ENCODE assay signal across 8 mouse cellular contexts in genomic region chr7:145110657-145111251, GRCm38 (mm10).
DNase-seq lines count a peak whose midpoint lies in the region; ATAC-seq and TF ChIP-seq lines count a peak whose summit lies in the region.

No protein-coding gene starts in this region.

- no peaks in the 10 kb centered on the region for H3K36me3 ChIP-seq in E14TG2a.4 (ENCODE audit: insufficient read depth, low read length)
- no peaks in the 10 kb centered on the region for H3K36me3 ChIP-seq in forebrain, postnatal 0 days (ENCODE audit: insufficient read depth)
- H3K36me3 ChIP-seq in hindbrain, embryonic 15.5 days, result no peaks in the 10 kb centered on the region
- no peaks in the 10 kb centered on the region for H3K36me3 ChIP-seq in liver, adult 2 months (ENCODE audit: control insufficient read depth, insufficient read depth, low read length)

- ATAC-seq in forebrain, postnatal 0 days, result no peak
- ATAC-seq in hindbrain, embryonic 15.5 days (ENCODE audit: low FRiP score, low read depth), result no peak

- H3K9ac ChIP-seq in forebrain, postnatal 0 days, result no peak overlapping the region
- H3K9ac ChIP-seq in hindbrain, embryonic 15.5 days, result no peak overlapping the region
- H3K9ac ChIP-seq in liver, adult 2 months (ENCODE audit: low read depth, low read length), result peak overlapping the region; percentile 55

- peaks cover 2% of the 10 kb centered on the region; the same call in 1 of the 2 replicates for H3K27me3 ChIP-seq in E14TG2a.4 (ENCODE audit: insufficient read depth, low read length)
- no peaks in the 10 kb centered on the region for H3K27me3 ChIP-seq in forebrain, postnatal 0 days (ENCODE audit: insufficient read depth, low read length)
- no peaks in the 10 kb centered on the region for H3K27me3 ChIP-seq in hindbrain, embryonic 15.5 days
- H3K27me3 ChIP-seq in liver, adult 2 months (ENCODE audit: control insufficient read depth, insufficient read depth, low read length), result no peaks in the 10 kb centered on the region

- intact Hi-C loops in left cerebral cortex, postnatal 4 days (cut with DNase I), result no loop called here

- WGBS in forebrain, postnatal 0 days, result 53% methylated on average over 10 of the region's 10 CpGs
- 60% methylated on average over 10 of the region's 10 CpGs for WGBS in hindbrain, embryonic 15.5 days
- 60% methylated on average over 10 of the region's 10 CpGs for WGBS in liver, adult 2 months

- peak overlapping the region; percentile 20; the same call in 1 of the 2 replicates for H3K4me3 ChIP-seq in E14TG2a.4 (replicated peaks; ENCODE audit: low read length)
- H3K4me3 ChIP-seq in forebrain, postnatal 0 days (ENCODE audit: low read depth, low read length), result no peak overlapping the region
- no peak overlapping the region for H3K4me3 ChIP-seq in hindbrain, embryonic 15.5 days
- H3K4me3 ChIP-seq in liver, adult 2 months (ENCODE audit: insufficient read depth, low read depth, low read length), result peak overlapping the region; percentile 11; the same call in 1 of the 2 replicates

- H3K4me2 ChIP-seq in forebrain, postnatal 0 days (ENCODE audit: low read depth), result no peak overlapping the region
- no peak overlapping the region for H3K4me2 ChIP-seq in hindbrain, embryonic 15.5 days

- H3K4me1 ChIP-seq in E14TG2a.4 (replicated peaks; ENCODE audit: low read depth, low read length), result peaks cover 33% of the 10 kb centered on the region
- no peaks in the 10 kb centered on the region for H3K4me1 ChIP-seq in forebrain, postnatal 0 days (ENCODE audit: insufficient read depth)
- H3K4me1 ChIP-seq in hindbrain, embryonic 15.5 days (replicated peaks), result 0 out of 2 replicates have a peak, but pooled peaks cover 2% of the 10 kb centered on the region
- peaks cover 6% of the 10 kb centered on the region; the same call in 1 of the 2 replicates for H3K4me1 ChIP-seq in liver, adult 2 months (ENCODE audit: control insufficient read depth, insufficient read depth, low read length)

- H3K9me3 ChIP-seq in E14TG2a.4 (ENCODE audit: low read length), result peaks cover 5% of the 10 kb centered on the region; the same call in 1 of the 2 replicates
- no peaks in the 10 kb centered on the region for H3K9me3 ChIP-seq in forebrain, postnatal 0 days (ENCODE audit: low read length)
- H3K9me3 ChIP-seq in hindbrain, embryonic 15.5 days, result no peaks in the 10 kb centered on the region

- TF ChIP-seq CTCF in E14TG2a.4 (conservative IDR thresholded peaks at IDR 0.05; ENCODE audit: low read length), result no peak
- no peak for TF ChIP-seq CTCF in forebrain, postnatal 0 days (IDR thresholded peaks at IDR 0.05; ENCODE audit: low read depth)
- TF ChIP-seq CTCF in liver, adult 2 months (IDR thresholded peaks at IDR 0.05; ENCODE audit: low read depth, low read length), result no peak

- no peaks in the 10 kb centered on the region for H3K79me2 ChIP-seq in liver, adult 2 months (ENCODE audit: control insufficient read depth, insufficient read depth, low read length)

- TF ChIP-seq POLR2A in liver, adult 2 months (IDR thresholded peaks at IDR 0.05; ENCODE audit: extremely low read depth, insufficient read depth, low read length), result no peak

- peak; percentile 56 to 59 for DNase-seq in adrenal gland, adult 18-20 months (ENCODE audit: low spot score in 2 of 2)
- DNase-seq in forebrain, postnatal 0 days, result no peak
- peak; percentile 43 for DNase-seq in liver, adult 2 months (ENCODE audit: extremely low read depth, low read depth, low spot score)
- DNase-seq in neural tube, embryonic 10.5 days (ENCODE audit: extremely low spot score, low spot score), result peak; percentile 30
- DNase-seq in left cerebral cortex, postnatal 4 days, result no peak
- DNase-seq in right cerebral cortex, postnatal 36 days (ENCODE audit: low spot score in 2 of 2), result no peak

- H3K27ac ChIP-seq in forebrain, postnatal 0 days (ENCODE audit: low read depth, low read length), result peak overlapping the region; percentile 31; the same call in 1 of the 2 replicates
- peak overlapping the region; percentile 54 for H3K27ac ChIP-seq in hindbrain, embryonic 15.5 days (replicated peaks)
- H3K27ac ChIP-seq in liver, adult 2 months (replicated peaks; ENCODE audit: insufficient read depth, low read depth, low read length), result peak overlapping the region; percentile 96

Comparison
In these comparisons a context has a peak if more than half of its experiments do, and no peak if none do; other contexts are left out.
1. H3K4me3 ChIP-seq: peak in E14TG2a.4 (single experiment) and liver, adult 2 months (single experiment); none in forebrain, postnatal 0 days (single experiment) and hindbrain, embryonic 15.5 days (single experiment).
2. DNase-seq: peak in adrenal gland, adult 18-20 months (2 of 2), liver, adult 2 months (single experiment) and neural tube, embryonic 10.5 days (single experiment); none in forebrain, postnatal 0 days (single experiment), left cerebral cortex, postnatal 4 days (single experiment) and right cerebral cortex, postnatal 36 days (0 of 2).
3. H3K27ac ChIP-seq: peak in every context shown above with its lines; median percentile 96 in liver, adult 2 months; 54 in hindbrain, embryonic 15.5 days; 31 in forebrain, postnatal 0 days.